Mouse (Mus musculus): Measurements from ENCODE around the gene Nup98.

Nup98 gene

DNA sequence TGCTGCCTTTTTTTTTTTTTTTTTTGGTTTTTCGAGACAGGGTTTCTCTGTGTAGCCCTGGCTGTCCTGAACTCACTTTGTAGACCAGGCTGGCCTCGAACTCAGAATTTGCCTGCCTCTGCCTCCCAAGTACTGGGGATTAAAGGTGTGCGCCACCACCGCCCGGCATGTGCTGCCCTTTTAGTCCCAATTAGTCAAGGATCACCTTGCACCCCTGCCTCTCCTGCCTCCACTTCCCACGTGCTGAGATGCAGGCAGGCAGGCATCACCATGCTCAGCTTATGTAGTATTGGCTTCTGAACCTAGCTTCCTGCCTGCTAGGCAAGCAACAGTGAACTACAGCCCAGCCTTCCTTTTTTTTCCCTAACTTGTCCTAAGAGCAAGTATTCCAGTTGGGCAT is 92.6 kb downstream of the Nup98 start:
- DNase-seq (ENCODE audit: low spot score), result no peak

DNA sequence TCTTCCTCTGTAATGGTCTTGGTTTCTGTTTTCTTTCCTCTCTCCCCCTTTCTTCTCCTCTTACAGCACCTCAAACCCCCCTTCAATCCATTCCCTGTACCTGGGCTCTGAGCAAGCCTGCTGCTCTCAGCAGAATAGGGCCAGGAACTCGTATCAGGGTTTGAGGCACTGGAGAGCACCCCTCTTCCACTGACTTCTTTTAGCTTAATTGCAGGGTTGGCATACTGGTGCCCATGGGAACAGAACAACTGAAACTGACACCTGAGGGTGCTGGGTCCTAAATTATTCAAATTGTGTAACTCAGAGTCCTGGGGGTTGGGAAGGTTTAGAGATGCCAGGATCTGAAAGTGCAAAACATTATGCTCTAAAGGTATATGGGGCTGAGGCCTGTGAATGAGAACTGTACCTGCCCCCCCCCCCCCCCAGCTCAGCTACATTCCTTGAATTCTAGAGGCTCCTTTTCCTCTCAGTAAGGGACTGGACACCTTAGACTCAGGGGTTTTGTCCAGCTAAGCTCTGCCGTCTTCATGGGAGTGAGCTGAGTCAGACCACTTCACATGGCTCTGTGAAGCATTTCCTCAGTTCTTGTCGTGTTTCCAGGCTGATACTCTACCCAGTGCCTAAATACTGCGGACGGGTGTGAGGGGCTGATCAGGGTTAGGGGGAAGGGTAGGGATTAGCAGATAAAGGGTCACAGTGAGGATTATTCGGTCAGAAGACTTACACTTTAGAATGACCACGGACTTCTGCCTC is 93.2 kb downstream of the Nup98 start, which contains the start of gene Chrna10:
TSS of gene Chrna10 (minus strand) at position 250 of the 753 bp plus-strand sequence.
- no peak for DNase-seq (ENCODE audit: low spot score)

GRCm38 (mm10) chr7:102113151-102113729 is 96.7 kb downstream of the Nup98 start:
- DNase-seq (ENCODE audit: low spot score), result no peak

- DNase-seq (ENCODE audit: low spot score), result no peak
These were observed 100.2 kb downstream of the Nup98 start for GRCm38 (mm10) chr7:102109746-102110145.

DNA sequence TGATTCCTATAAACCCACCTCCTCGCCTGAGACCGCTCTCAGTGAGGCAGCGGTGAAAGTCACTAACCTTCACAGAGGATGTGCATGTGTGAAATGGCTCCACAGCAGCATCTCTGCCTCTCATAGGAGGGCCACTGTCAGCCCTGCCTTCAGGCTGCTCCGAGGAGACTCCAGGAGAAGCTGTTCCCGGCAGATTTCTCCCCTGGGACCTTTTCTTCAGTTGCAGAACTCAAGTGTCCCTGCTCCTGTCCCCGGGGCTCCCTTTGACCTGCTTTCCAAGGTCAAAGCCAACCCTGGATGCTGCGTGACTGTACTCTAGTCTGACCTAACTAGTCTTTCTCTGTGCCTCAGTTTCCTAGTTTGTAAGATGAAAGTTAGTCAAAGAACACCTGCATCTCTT is 100.8 kb downstream of the Nup98 start, which contains the start of gene Art5:
TSS of gene Art5 (minus strand) at position 319 of the 400 bp plus-strand sequence.
- DNase-seq (ENCODE audit: low spot score), result no peak

DNA sequence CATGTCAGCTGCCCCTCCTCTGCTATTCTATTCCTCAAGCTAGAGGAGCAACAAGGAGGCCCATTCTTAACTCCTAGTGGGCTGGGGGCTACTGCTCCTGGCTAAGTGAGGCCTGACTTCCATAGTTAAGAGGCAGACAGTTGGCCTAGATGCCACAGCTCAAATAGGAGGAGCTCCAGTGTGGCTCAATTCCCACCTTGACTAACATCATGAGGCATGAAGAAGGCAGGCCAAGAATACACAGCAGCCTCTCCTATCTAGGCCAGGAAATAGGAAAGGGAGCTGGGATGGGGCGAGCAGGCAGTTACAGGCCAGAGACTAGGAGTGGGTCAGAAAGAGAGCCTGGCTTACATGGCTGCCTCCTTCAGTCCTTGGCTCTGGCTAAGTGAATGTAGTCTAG is 101.8 kb downstream of the Nup98 start:
- no peak for DNase-seq (ENCODE audit: low spot score)

DNA sequence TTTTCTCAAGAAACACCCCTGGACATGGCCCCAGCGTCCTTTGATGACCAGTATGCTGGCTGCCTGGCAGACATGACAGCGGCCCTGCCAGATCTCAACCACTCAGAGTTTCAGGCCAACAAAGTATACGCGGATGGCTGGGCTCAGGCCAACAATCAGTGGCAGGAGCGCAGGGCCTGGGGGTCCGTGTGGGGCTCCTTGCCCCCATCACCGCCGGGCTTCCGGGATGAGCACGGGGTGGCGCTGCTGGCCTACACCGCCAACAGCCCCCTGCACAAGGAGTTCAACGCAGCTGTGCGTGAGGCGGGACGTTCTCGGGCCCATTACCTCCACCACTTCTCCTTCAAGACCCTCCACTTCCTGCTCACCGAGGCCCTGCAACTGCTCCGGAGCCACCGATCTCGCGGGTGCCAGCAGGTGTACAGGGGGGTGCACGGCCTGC is 103.3 kb downstream of the Nup98 start:
- no peak for DNase-seq (ENCODE audit: low spot score)

- DNase-seq (ENCODE audit: low spot score), result no peak
These were observed 105.8 kb downstream of the Nup98 start for GRCm38 (mm10) chr7:102104126-102104525.

- DNase-seq (ENCODE audit: low spot score), result no peak
These were observed 106.4 kb downstream of the Nup98 start for GRCm38 (mm10) chr7:102103555-102103954.

- DNase-seq (ENCODE audit: low spot score), result no peak
These were observed 107.3 kb downstream of the Nup98 start for GRCm38 (mm10) chr7:102102696-102103095.

DNA sequence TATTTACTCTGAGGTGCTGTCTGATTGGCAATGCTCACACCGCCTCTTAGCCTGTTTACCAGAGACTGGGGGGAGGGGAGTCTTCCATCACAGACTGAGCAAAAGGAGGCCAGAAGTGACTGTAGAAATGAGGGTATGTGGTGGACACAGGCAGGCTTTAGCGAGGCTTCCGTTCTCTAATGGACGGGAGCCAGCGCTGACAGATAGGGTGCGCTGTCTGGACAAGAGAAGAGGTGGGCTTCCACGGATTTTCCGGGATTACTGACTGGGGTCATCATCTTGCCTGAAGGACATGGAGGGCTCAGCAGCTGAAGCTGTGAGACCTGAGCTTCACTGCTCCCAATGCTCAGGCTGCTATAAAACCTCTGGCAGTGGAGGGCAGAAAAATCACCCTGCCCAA is 107.7 kb downstream of the Nup98 start:
- DNase-seq (ENCODE audit: low spot score), result no peak

- DNase-seq (ENCODE audit: low spot score), result no peak
These were observed 108.5 kb downstream of the Nup98 start, which contains the start of gene Art1 for GRCm38 (mm10) chr7:102101487-102101886. TSS of gene Art1 (plus strand) at chr7:102101743.

- DNase-seq (ENCODE audit: low spot score), result no peak
These were observed 109.1 kb downstream of the Nup98 start for GRCm38 (mm10) chr7:102100868-102101267.

- DNase-seq (ENCODE audit: low spot score), result no peak
These were observed 110.0 kb downstream of the Nup98 start for GRCm38 (mm10) chr7:102099760-102100661.

DNA sequence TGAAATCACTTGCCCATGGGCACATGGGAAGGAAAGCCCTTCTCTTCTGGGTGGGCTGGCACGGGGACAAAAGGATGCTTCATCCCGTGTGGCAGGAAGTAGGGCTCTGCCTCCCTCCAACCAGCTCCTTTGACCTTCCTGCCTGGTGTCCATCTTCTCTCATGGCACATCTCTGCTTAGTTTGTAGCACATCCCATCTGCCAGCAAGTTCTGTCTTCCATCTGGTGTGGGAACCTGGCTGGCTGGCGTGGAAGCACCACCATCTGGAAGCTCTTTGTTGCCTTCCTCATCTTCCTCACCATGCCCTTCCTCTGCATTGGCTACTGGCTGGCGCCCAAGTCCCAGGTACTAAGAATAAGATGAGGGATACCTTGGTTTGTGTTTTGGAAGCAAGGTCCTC is 122.6 kb downstream of the Nup98 start:
- DNase-seq (ENCODE audit: low spot score), result no peak

- DNase-seq (ENCODE audit: low spot score), result no peak
These were observed 125.8 kb downstream of the Nup98 start for GRCm38 (mm10) chr7:102084041-102084696.

DNA sequence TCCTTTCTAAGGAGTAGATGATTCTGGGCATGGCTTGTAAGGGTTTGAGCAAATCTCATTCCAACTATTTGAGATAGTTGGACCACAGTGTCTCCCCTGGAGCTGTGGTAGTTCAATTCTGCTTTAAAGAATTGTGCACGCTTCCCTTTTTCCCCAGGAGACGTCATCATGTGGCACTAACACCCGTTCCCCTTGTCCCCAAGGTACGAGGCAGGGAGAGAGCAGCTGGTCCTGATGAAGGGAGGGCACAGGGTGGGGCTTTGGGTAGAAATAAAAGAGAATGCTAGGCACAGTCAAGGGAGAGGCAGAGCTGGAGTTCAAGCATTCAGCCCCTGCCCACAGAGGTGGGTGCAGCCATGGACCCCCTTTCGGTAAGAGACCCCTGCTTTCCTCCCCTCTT is 127.2 kb downstream of the Nup98 start, which contains the start of gene Trpc2:
TSS of gene Trpc2 (plus strand) at position 301 of the 400 bp plus-strand sequence.
- no peak for DNase-seq (ENCODE audit: low spot score)

- no peak for DNase-seq (ENCODE audit: low spot score)
These were observed 128.2 kb downstream of the Nup98 start for GRCm38 (mm10) chr7:102081784-102082183.

GRCm38 (mm10) chr7:102080311-102080710 is 129.7 kb downstream of the Nup98 start:
- DNase-seq (ENCODE audit: low spot score), result no peak

GRCm38 (mm10) chr7:102078517-102078916 is 131.5 kb downstream of the Nup98 start:
- no peak for DNase-seq (ENCODE audit: low spot score)

GRCm38 (mm10) chr7:102076714-102077296 is 133.2 kb downstream of the Nup98 start:
- no peak for DNase-seq (ENCODE audit: low spot score)
